Mouse (Mus musculus) left cerebral cortex, postnatal 36 days (tissue): Measurements from ENCODE around the gene A930017K11Rik. TPM values are rescaled to one million over a fixed set of nuclear protein-coding genes. Genes with fewer than 3 reads are reported as not detected.

Source experiments
- total RNA-seq, 2 experiments: library from RNA; stranded (reverse); gene quantifications; 2 replicates each; pipeline ENCODE4 v1.2.3; 2021

A930017K11Rik gene
- total RNA-seq, 2 experiments from 2014 or later, result 0.41 to 0.59 TPM

Other genes with a start within 250 kb of the A930017K11Rik start
- gene Gng13, start 235.4 kb downstream of the A930017K11Rik start, total RNA-seq, result 100 to 1,000 TPM; 154 to 195 TPM
- 1 to 10 TPM; 2.9 to 3.7 TPM for gene Chtf18, start 225.1 kb downstream of the A930017K11Rik start, total RNA-seq
- 10 to 100 TPM; 49.5 to 58.9 TPM for gene Rpusd1, start 224.9 kb downstream of the A930017K11Rik start, total RNA-seq
- under 1 TPM; 0.35 to 0.39 TPM for gene Mslnl, start 216.5 kb downstream of the A930017K11Rik start, total RNA-seq
- 1 to 10 TPM; 1.5 to 4.7 TPM for gene Msln, start 198.2 kb downstream of the A930017K11Rik start, total RNA-seq
- gene Narfl, start 178.8 kb downstream of the A930017K11Rik start, total RNA-seq, result 10 to 100 TPM; 29.5 to 42.9 TPM
- 100 to 1,000 TPM; 114 to 117 TPM for gene Haghl, start 166.9 kb downstream of the A930017K11Rik start, total RNA-seq
- gene Ccdc78, start 166.0 kb downstream of the A930017K11Rik start, total RNA-seq, result not detected
- 10 to 100 TPM; 81.2 to 81.7 TPM for gene Fam173a, start 159.7 kb downstream of the A930017K11Rik start, total RNA-seq
- under 1 TPM in 1 of 2 experiments, not detected in 1; 0.52 TPM for gene AC134908.4, start 156.9 kb downstream of the A930017K11Rik start, total RNA-seq
- 10 to 100 TPM; 80.7 to 96.2 TPM for gene Metrn, start 155.4 kb downstream of the A930017K11Rik start, total RNA-seq
- 100 to 1,000 TPM; 668 to 710 TPM for gene Fbxl16, start 143.5 kb downstream of the A930017K11Rik start, total RNA-seq
- 10 to 100 TPM; 23.9 to 26.5 TPM for gene Wdr24, start 128.9 kb downstream of the A930017K11Rik start, total RNA-seq
- gene Jmjd8, start 123.7 kb downstream of the A930017K11Rik start, total RNA-seq, result 10 to 100 TPM; 54.1 to 58.7 TPM
- gene Stub1, start 119.2 kb downstream of the A930017K11Rik start, total RNA-seq, result 100 to 1,000 TPM; 171 to 188 TPM
- gene Rhbdl1, start 115.3 kb downstream of the A930017K11Rik start, total RNA-seq, result 10 to 100 TPM; 47.5 to 54.0 TPM
- 10 to 100 TPM; 22.0 to 24.9 TPM for gene Gm20683, start 110.8 kb downstream of the A930017K11Rik start, total RNA-seq
- 10 to 100 TPM; 73.7 to 86.7 TPM for gene Rhot2, start 107.7 kb downstream of the A930017K11Rik start, total RNA-seq
- 10 to 100 TPM; 21.2 to 36.6 TPM for gene Wdr90, start 91.1 kb downstream of the A930017K11Rik start, total RNA-seq
- gene Mcrip2, start 83.8 kb downstream of the A930017K11Rik start, total RNA-seq, result 10 to 100 TPM; 23.5 to 29.8 TPM
- gene Mettl26, start 77.5 kb downstream of the A930017K11Rik start, total RNA-seq, result 10 to 100 TPM; 33.3 to 36.4 TPM
- gene Wfikkn1, start 71.7 kb downstream of the A930017K11Rik start, total RNA-seq, result 1 to 10 TPM; 1.4 to 1.5 TPM
- gene Rab40c, start 32.8 kb downstream of the A930017K11Rik start, total RNA-seq, result 10 to 100 TPM; 46.1 to 58.0 TPM
- gene Pigq, start 7.6 kb downstream of the A930017K11Rik start, total RNA-seq, result 100 to 1,000 TPM; 106 to 120 TPM
- under 1 TPM in 1 of 2 experiments, not detected in 1; 0.30 TPM for gene Nhlrc4, start 7.6 kb downstream of the A930017K11Rik start, total RNA-seq
- gene Capn15, start 33.2 kb upstream of the A930017K11Rik start, total RNA-seq, result 10 to 100 TPM; 40.8 to 58.4 TPM
- 100 to 1,000 TPM in 1 of 2 experiments, 10 to 100 TPM in 1; 98.8 to 117 TPM for gene Rab11fip3, start 117.0 kb upstream of the A930017K11Rik start, total RNA-seq
- gene Decr2, start 137.8 kb upstream of the A930017K11Rik start, total RNA-seq, result 10 to 100 TPM; 27.3 to 32.1 TPM
- gene Nme4, start 143.0 kb upstream of the A930017K11Rik start, total RNA-seq, result 1 to 10 TPM; 3.5 to 4.4 TPM
- gene Tmem8, start 160.7 kb upstream of the A930017K11Rik start, total RNA-seq, result 10 to 100 TPM; 13.9 to 14.0 TPM
- 10 to 100 TPM; 60.5 to 70.3 TPM for gene Mrpl28, start 170.9 kb upstream of the A930017K11Rik start, total RNA-seq
- 10 to 100 TPM; 22.5 to 25.1 TPM for gene Axin1, start 186.1 kb upstream of the A930017K11Rik start, total RNA-seq
- gene Pdia2, start 246.5 kb upstream of the A930017K11Rik start, total RNA-seq, result under 1 TPM; 0.30 to 0.45 TPM